Mouse (Mus musculus) lung, embryonic 14.5 days (tissue): Measurements from ENCODE around the gene Fank1. TPM values are rescaled to one million over a fixed set of nuclear protein-coding genes. Genes with fewer than 3 reads are reported as not detected.

Experiments used
- ATAC-seq: fragments of 200-750 bp; cut with Nextera tagmentation; 2 replicates; pipeline ENCODE4 v1.8.0; 2017; ENCODE audit warnings: mild to moderate bottlenecking, moderate TSS enrichment, moderate library complexity; ENCODE audit not compliant: insufficient read depth
- DNase-seq: peaks from one replicate; pipeline ENCODE4 v3.0.0-alpha.2; 2015
- H3K27ac ChIP-seq: fragments of 300-500 bp; sonication (generic); 2 replicates; pipeline ENCODE4 v1.5.1; 2014; ENCODE audit warnings: low read depth, mild to moderate bottlenecking, moderate library complexity
- H3K27me3 ChIP-seq: fragments of 300-500 bp; sonication (generic); 2 replicates; pipeline ENCODE4 v1.6.1; 2014; ENCODE audit warnings: low read length, control low read depth; ENCODE audit not compliant: insufficient read depth
- H3K36me3 ChIP-seq: fragments of 300-500 bp; sonication (generic); 2 replicates; pipeline ENCODE4 v1.6.1; 2014; ENCODE audit warnings: control low read depth; ENCODE audit not compliant: insufficient read depth
- H3K4me1 ChIP-seq: fragments of 300-500 bp; sonication (generic); 2 replicates; pipeline ENCODE4 v1.6.1; 2014; ENCODE audit warnings: antibody characterized with exemption, control low read depth; ENCODE audit not compliant: insufficient read depth
- H3K4me2 ChIP-seq: fragments of 300-500 bp; sonication (generic); 2 replicates; pipeline ENCODE4 v1.6.1; 2014; ENCODE audit warnings: mild to moderate bottlenecking
- H3K4me3 ChIP-seq: fragments of 300-500 bp; sonication (generic); 2 replicates; pipeline ENCODE4 v1.5.1; 2014; ENCODE audit warnings: low read depth, low read length
- H3K9ac ChIP-seq: fragments of 300-500 bp; sonication (generic); 2 replicates; pipeline ENCODE4 v1.6.1; 2014
- H3K9me3 ChIP-seq: fragments of 300-500 bp; sonication (generic); 2 replicates; pipeline ENCODE4 v1.6.1; 2016; ENCODE audit warnings: low read depth, low read length, control low read depth
- CTCF ChIP-seq: IDR thresholded peaks from 2 replicates; pipeline ENCODE4 v1.5.1; 2016; ENCODE audit warnings: antibody characterized with exemption, low read depth
- WGBS: fragments of 180-500 bp; shearing (Covaris S2); extraction: QIAGEN DNeasy Blood & Tissue Kit; methylation state at CpG from one replicate; pipeline ENCODE4 v1.1.7; 2014; 5-methylcytosine and 5-hydroxymethylcytosine counted together
- polyA plus RNA-seq: library from polyadenylated mRNA; unstranded; fragments of >200 nt; fragmentation: Nextera tagmentation; extraction: Ambion mirVana; gene quantifications from 2 replicates; pipeline ENCODE4 v1.2.1, GENCODE M21; 2014

Gene Fank1
- polyA plus RNA-seq, 1 experiment from 2014 or later, result 0.29 TPM

GRCm38 (mm10) chr7:133751163-133751562 lies 25.5 kb upstream of the Fank1 start:
- Histone ChIP-seq H3K4me3 (no peak overlapping the region), H3K27ac (no peak overlapping the region), H3K36me3 (no peaks in the 10 kb centered on the region), H3K9ac (no peak overlapping the region), H3K4me1 (no peaks in the 10 kb centered on the region), H3K4me2 (no peak overlapping the region), H3K9me3 (no peaks in the 10 kb centered on the region), H3K27me3 (no peaks in the 10 kb centered on the region)
- no peak for ATAC-seq
- 78% methylated on average over 5 of the region's 5 CpGs for WGBS
- DNase-seq, result no peak
- no peak for TF ChIP-seq CTCF

- Histone ChIP-seq H3K9ac (no peak overlapping the region), H3K27ac (no peak overlapping the region), H3K27me3 (no peaks in the 10 kb centered on the region), H3K9me3 (no peaks in the 10 kb centered on the region), H3K4me1 (no peaks in the 10 kb centered on the region), H3K4me2 (no peak overlapping the region), H3K4me3 (no peak overlapping the region), H3K36me3 (no peaks in the 10 kb centered on the region)
- 56% methylated on average over 5 of the region's 5 CpGs for WGBS
- DNase-seq, result no peak
- no peak for TF ChIP-seq CTCF
- ATAC-seq, result no peak
Measured at GRCm38 (mm10) chr7:133757961-133758455, 18.7 kb upstream of the Fank1 start.

GRCm38 (mm10) chr7:133758716-133759115 lies 17.9 kb upstream of the Fank1 start:
- H3K9ac ChIP-seq, result no peak overlapping the region
- no peak for DNase-seq
- no peak overlapping the region for H3K27ac ChIP-seq
- H3K27me3 ChIP-seq, result no peaks in the 10 kb centered on the region
- no peaks in the 10 kb centered on the region for H3K36me3 ChIP-seq
- TF ChIP-seq CTCF, result no peak
- no peak overlapping the region for H3K4me3 ChIP-seq
- no peaks in the 10 kb centered on the region for H3K4me1 ChIP-seq
- 95% methylated on average over 5 of the region's 5 CpGs for WGBS
- no peak overlapping the region for H3K4me2 ChIP-seq
- H3K9me3 ChIP-seq, result no peaks in the 10 kb centered on the region
- no peak for ATAC-seq

- no peak overlapping the region for H3K4me3 ChIP-seq
- DNase-seq, result peak; percentile 37
Measured at GRCm38 (mm10) chr7:133759611-133760353, 16.9 kb upstream of the Fank1 start.

GRCm38 (mm10) chr7:133762696-133763095 lies 14.0 kb upstream of the Fank1 start:
- ATAC-seq (no peak), DNase-seq (no peak)
- H3K36me3 ChIP-seq, result no peaks in the 10 kb centered on the region
- no peaks in the 10 kb centered on the region for H3K27me3 ChIP-seq
- H3K4me3 ChIP-seq, result no peak overlapping the region
- no peak overlapping the region for H3K27ac ChIP-seq
- no peaks in the 10 kb centered on the region for H3K4me1 ChIP-seq
- 63% methylated on average over 6 of the region's 6 CpGs for whole genome bisulfite sequencing
- no peak overlapping the region for H3K4me2 ChIP-seq
- no peak overlapping the region for H3K9ac ChIP-seq
- TF ChIP-seq CTCF, result no peak
- H3K9me3 ChIP-seq, result no peaks in the 10 kb centered on the region

More at GRCm38 (mm10) chr7:133759611-133760353, 16.9 kb upstream of the Fank1 start:
- H3K27ac ChIP-seq, result no peak overlapping the region
- no peaks in the 10 kb centered on the region for H3K36me3 ChIP-seq
- H3K4me1 ChIP-seq, result no peaks in the 10 kb centered on the region
- WGBS, result 21% methylated on average over 27 of the region's 27 CpGs
- H3K4me2 ChIP-seq, result peak overlapping the region; percentile 42
- H3K9ac ChIP-seq, result no peak overlapping the region; the same call in 1 of the 2 replicates
- no peaks in the 10 kb centered on the region for H3K9me3 ChIP-seq
- no peaks in the 10 kb centered on the region for H3K27me3 ChIP-seq
- peak; percentile 60; the same call in 1 of the 2 replicates for ATAC-seq
- no peak for TF ChIP-seq CTCF

- H3K36me3 ChIP-seq, result no peaks in the 10 kb centered on the region
- ATAC-seq (no peak), DNase-seq (no peak)
- H3K4me3 ChIP-seq, result no peak overlapping the region
- H3K4me2 ChIP-seq, result no peak overlapping the region
- H3K27ac ChIP-seq, result no peak overlapping the region
- WGBS, result 69% methylated on average over 2 of the region's 2 CpGs
- no peaks in the 10 kb centered on the region for H3K4me1 ChIP-seq
- no peak for TF ChIP-seq CTCF
- no peak overlapping the region for H3K9ac ChIP-seq
- no peaks in the 10 kb centered on the region for H3K27me3 ChIP-seq
- no peaks in the 10 kb centered on the region for H3K9me3 ChIP-seq
Measured at GRCm38 (mm10) chr7:133764425-133764824, 12.2 kb upstream of the Fank1 start.

- Histone ChIP-seq H3K27me3 (no peaks in the 10 kb centered on the region), H3K9ac (no peak overlapping the region), H3K9me3 (no peaks in the 10 kb centered on the region), H3K4me2 (no peak overlapping the region), H3K4me3 (no peak overlapping the region), H3K27ac (no peak overlapping the region), H3K4me1 (no peaks in the 10 kb centered on the region), H3K36me3 (no peaks in the 10 kb centered on the region)
- ATAC-seq, result no peak
- DNase-seq, result no peak
- TF ChIP-seq CTCF, result no peak
- WGBS, result 76% methylated on average over 10 of the region's 10 CpGs
Measured at GRCm38 (mm10) chr7:133765240-133765848, 11.3 kb upstream of the Fank1 start.
